Mouse (Mus musculus): ENCODE data around the gene Cwf19l1. TPM values are rescaled to one million over a fixed set of nuclear protein-coding genes. Genes with fewer than 3 reads are reported as not detected.

The Cwf19l1 gene
- polyA plus RNA-seq, 1 experiment, result 11.8 TPM

DNA sequence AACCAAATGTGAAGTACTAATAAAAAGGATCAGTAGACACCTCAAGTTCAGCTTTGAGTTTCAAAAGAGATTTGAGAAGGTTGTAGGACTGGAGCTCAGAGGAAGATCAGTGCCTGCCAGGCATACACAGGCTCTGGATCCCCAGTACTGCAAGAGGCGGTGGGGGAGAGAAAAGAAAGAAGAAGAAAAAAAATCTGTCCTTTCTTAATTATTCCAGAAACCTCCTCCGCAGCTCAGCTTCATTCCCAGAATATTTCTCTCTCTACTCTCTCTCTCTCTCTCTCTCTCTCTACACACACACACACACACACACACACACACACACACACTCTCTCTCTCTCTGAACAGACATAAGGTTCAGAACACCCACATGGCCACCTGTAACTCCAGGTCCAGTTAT lies 55.7 kb downstream of the Cwf19l1 start:
- no peak overlapping the region for H3K27ac ChIP-seq (ENCODE audit: control insufficient read depth, insufficient read depth, low read length)
- TF ChIP-seq CTCF (IDR thresholded peaks at IDR 0.05; ENCODE audit: borderline replicate concordance, control insufficient read depth, extremely low read depth, insufficient read depth, low read length, poor library complexity), result no peak
- TF ChIP-seq POLR2A (IDR thresholded peaks at IDR 0.05; ENCODE audit: control insufficient read depth, extremely low read depth, insufficient read depth, low read length, poor library complexity), result no peak
- no peaks in the 10 kb centered on the region for H3K27me3 ChIP-seq (ENCODE audit: control insufficient read depth, insufficient read depth, low read length)
- no peaks in the 10 kb centered on the region for H3K4me1 ChIP-seq (replicated peaks; ENCODE audit: control insufficient read depth, insufficient read depth, low read length)
- H3K36me3 ChIP-seq (ENCODE audit: control insufficient read depth, insufficient read depth, low read length), result peaks cover 45% of the 10 kb centered on the region
- no peak for DNase-seq
- WGBS, result 85% methylated on average over 2 of the region's 2 CpGs
- no peak overlapping the region for H3K4me3 ChIP-seq (ENCODE audit: control insufficient read depth, insufficient read depth, low read length)

DNA sequence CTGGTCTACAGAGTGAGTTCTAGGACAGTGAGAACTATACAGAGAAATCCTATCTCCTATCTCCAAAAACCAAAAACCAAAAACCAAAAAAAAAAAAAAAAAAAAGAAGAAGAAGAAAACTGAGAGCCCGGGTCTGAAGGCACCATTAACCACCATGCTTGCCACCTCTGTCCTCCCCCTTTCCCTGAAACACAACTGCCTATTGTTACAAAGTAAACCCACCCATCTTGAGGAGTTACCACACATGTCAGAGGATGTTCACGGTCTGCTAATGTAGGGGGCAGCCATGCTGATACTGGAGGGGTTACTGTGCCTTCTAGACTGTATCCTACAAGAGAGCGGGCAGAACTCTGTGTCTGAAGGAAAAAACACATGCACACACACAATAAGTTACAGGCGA lies 58.7 kb downstream of the Cwf19l1 start:
- no peak for TF ChIP-seq POLR2A (IDR thresholded peaks at IDR 0.05; ENCODE audit: control insufficient read depth, extremely low read depth, insufficient read depth, low read length, poor library complexity)
- no peak for TF ChIP-seq CTCF (IDR thresholded peaks at IDR 0.05; ENCODE audit: borderline replicate concordance, control insufficient read depth, extremely low read depth, insufficient read depth, low read length, poor library complexity)
- DNase-seq, result no peak
- no peak overlapping the region for H3K4me3 ChIP-seq (ENCODE audit: control insufficient read depth, insufficient read depth, low read length)
- no peaks in the 10 kb centered on the region for H3K4me1 ChIP-seq (replicated peaks; ENCODE audit: control insufficient read depth, insufficient read depth, low read length)
- H3K27ac ChIP-seq (ENCODE audit: control insufficient read depth, insufficient read depth, low read length), result no peak overlapping the region
- H3K36me3 ChIP-seq (ENCODE audit: control insufficient read depth, insufficient read depth, low read length), result peaks cover 34% of the 10 kb centered on the region
- 82% methylated on average over 4 of the region's 4 CpGs for WGBS
- H3K27me3 ChIP-seq (ENCODE audit: control insufficient read depth, insufficient read depth, low read length), result no peaks in the 10 kb centered on the region

DNA sequence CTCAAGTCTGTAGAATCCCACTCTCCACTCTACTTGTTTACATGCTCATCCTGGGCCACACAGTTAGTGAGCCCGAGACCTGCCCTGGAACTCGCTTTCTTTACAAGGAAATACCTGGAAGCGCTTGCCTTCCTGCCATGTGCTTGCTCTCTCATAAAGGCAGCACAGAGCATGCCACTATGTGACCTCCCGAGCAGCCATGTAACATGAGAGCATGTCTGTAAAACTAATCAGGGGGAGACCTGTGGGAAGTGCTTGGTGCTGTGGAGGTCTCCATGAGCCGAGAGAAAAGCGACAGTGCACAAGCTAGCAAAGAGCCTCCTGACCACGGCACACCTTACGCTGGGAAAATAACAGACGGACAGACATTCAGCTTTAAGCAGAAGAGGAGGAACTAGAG lies 59.2 kb downstream of the Cwf19l1 start:
- H3K4me3 ChIP-seq (ENCODE audit: control insufficient read depth, insufficient read depth, low read length), result no peak overlapping the region
- H3K4me1 ChIP-seq (replicated peaks; ENCODE audit: control insufficient read depth, insufficient read depth, low read length), result no peaks in the 10 kb centered on the region
- TF ChIP-seq POLR2A (IDR thresholded peaks at IDR 0.05; ENCODE audit: control insufficient read depth, extremely low read depth, insufficient read depth, low read length, poor library complexity), result no peak
- no peak for TF ChIP-seq CTCF (IDR thresholded peaks at IDR 0.05; ENCODE audit: borderline replicate concordance, control insufficient read depth, extremely low read depth, insufficient read depth, low read length, poor library complexity)
- H3K27me3 ChIP-seq (ENCODE audit: control insufficient read depth, insufficient read depth, low read length), result no peaks in the 10 kb centered on the region
- WGBS, result 95% methylated on average over 9 of the region's 9 CpGs
- peaks cover 33% of the 10 kb centered on the region for H3K36me3 ChIP-seq (ENCODE audit: control insufficient read depth, insufficient read depth, low read length)
- H3K27ac ChIP-seq (ENCODE audit: control insufficient read depth, insufficient read depth, low read length), result no peak overlapping the region
- no peak for DNase-seq

DNA sequence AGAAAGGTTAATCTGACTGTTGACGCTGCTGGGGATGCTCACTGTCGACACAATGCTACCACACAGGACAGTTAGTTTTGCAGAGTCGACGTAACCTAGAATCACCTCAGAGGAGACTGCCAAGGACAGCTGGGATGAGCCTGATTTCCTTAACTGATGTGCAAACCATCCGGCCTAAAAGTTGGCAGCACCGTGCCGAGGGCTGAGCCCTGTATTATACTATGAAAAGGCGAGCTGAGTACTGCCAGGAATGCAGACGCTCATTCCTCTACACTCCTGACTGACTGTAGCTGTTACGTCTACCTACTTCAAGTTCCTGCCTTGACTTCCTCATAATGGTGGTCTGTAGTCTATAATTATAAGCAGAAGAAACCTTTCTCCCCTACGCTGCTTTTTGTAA lies 60.7 kb downstream of the Cwf19l1 start:
- WGBS, result 94% methylated on average over 11 of the region's 11 CpGs
- no peak overlapping the region for H3K27ac ChIP-seq (ENCODE audit: control insufficient read depth, insufficient read depth, low read length)
- H3K4me3 ChIP-seq (ENCODE audit: control insufficient read depth, insufficient read depth, low read length), result no peak overlapping the region
- TF ChIP-seq POLR2A (IDR thresholded peaks at IDR 0.05; ENCODE audit: control insufficient read depth, extremely low read depth, insufficient read depth, low read length, poor library complexity), result no peak
- TF ChIP-seq CTCF (IDR thresholded peaks at IDR 0.05; ENCODE audit: borderline replicate concordance, control insufficient read depth, extremely low read depth, insufficient read depth, low read length, poor library complexity), result no peak
- no peaks in the 10 kb centered on the region for H3K4me1 ChIP-seq (replicated peaks; ENCODE audit: control insufficient read depth, insufficient read depth, low read length)
- peaks cover 26% of the 10 kb centered on the region for H3K36me3 ChIP-seq (ENCODE audit: control insufficient read depth, insufficient read depth, low read length)
- H3K27me3 ChIP-seq (ENCODE audit: control insufficient read depth, insufficient read depth, low read length), result no peaks in the 10 kb centered on the region
- DNase-seq, result no peak

DNA sequence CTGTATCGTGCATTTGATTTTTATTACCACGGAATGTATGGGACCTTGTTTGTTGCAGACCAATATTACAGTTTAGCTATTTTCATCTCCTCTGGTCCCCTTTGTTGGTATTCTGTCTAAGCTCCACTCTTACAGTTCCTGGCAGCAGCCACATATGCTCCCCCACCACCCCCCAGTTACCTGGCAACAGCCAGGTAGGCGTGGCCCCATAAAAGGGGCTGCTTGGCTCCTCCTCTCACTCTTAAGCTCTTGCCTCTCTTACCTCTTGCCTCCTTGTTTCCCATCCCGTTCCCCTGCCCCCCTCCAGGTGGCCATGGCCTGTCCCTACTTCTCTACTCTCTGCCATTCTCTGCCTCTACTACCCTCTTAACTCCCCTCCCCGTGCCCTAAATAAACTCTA lies 64.5 kb downstream of the Cwf19l1 start:
- no peak overlapping the region for H3K4me3 ChIP-seq (ENCODE audit: control insufficient read depth, insufficient read depth, low read length)
- DNase-seq, result no peak
- H3K27ac ChIP-seq (ENCODE audit: control insufficient read depth, insufficient read depth, low read length), result no peak overlapping the region
- no peaks in the 10 kb centered on the region for H3K4me1 ChIP-seq (replicated peaks; ENCODE audit: control insufficient read depth, insufficient read depth, low read length)
- no peaks in the 10 kb centered on the region for H3K27me3 ChIP-seq (ENCODE audit: control insufficient read depth, insufficient read depth, low read length)
- peaks cover 3% of the 10 kb centered on the region; the same call in 1 of the 2 replicates for H3K36me3 ChIP-seq (ENCODE audit: control insufficient read depth, insufficient read depth, low read length)
- TF ChIP-seq CTCF (IDR thresholded peaks at IDR 0.05; ENCODE audit: borderline replicate concordance, control insufficient read depth, extremely low read depth, insufficient read depth, low read length, poor library complexity) (no peak), POLR2A (IDR thresholded peaks at IDR 0.05; ENCODE audit: control insufficient read depth, extremely low read depth, insufficient read depth, low read length, poor library complexity) (no peak)
- WGBS, result 94% methylated on average over 5 of the region's 5 CpGs

DNA sequence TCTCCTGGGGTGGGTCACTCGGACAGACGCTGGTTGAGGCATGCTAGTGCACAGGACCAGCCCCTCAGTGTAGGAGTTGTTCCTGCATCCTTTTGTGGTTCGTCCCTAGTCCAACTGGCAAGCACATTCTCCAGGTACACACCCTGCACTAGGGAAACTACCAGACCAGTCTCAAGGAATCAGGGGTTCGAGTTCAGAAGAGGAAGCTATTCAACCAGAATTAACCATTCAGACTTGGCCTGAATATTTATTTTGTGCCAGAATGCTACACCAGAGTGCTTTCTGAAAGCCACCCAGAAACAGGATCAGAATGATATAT lies 65.8 kb downstream of the Cwf19l1 start:
- H3K36me3 ChIP-seq (ENCODE audit: control insufficient read depth, insufficient read depth, low read length), result peaks cover 3% of the 10 kb centered on the region; the same call in 1 of the 2 replicates
- no peaks in the 10 kb centered on the region for H3K4me1 ChIP-seq (replicated peaks; ENCODE audit: control insufficient read depth, insufficient read depth, low read length)
- no peak overlapping the region for H3K27ac ChIP-seq (ENCODE audit: control insufficient read depth, insufficient read depth, low read length)
- no peak for DNase-seq
- H3K27me3 ChIP-seq (ENCODE audit: control insufficient read depth, insufficient read depth, low read length), result no peaks in the 10 kb centered on the region
- H3K4me3 ChIP-seq (ENCODE audit: control insufficient read depth, insufficient read depth, low read length), result peak overlapping the region; percentile 79
- 8% methylated on average over 4 of the region's 4 CpGs for WGBS
- TF ChIP-seq POLR2A (IDR thresholded peaks at IDR 0.05; ENCODE audit: control insufficient read depth, extremely low read depth, insufficient read depth, low read length, poor library complexity) (no peak), CTCF (IDR thresholded peaks at IDR 0.05; ENCODE audit: borderline replicate concordance, control insufficient read depth, extremely low read depth, insufficient read depth, low read length, poor library complexity) (no peak)
